Mouse (Mus musculus) erythroblast, embryonic 14.5 days (primary cell): ENCODE measurements around the gene Lonp1.

Source experiments
- GATA1 ChIP-seq: IDR thresholded peaks from 2 replicates; pipeline ENCODE4 v1.6.1; 2012; ENCODE audit warnings: low read length, inconsistent platforms, mixed read lengths
- TAL1 ChIP-seq: IDR thresholded peaks from 3 replicates; pipeline ENCODE4 v1.6.1; 2012; ENCODE audit warnings: low read length, inconsistent platforms, mixed read lengths

DNA sequence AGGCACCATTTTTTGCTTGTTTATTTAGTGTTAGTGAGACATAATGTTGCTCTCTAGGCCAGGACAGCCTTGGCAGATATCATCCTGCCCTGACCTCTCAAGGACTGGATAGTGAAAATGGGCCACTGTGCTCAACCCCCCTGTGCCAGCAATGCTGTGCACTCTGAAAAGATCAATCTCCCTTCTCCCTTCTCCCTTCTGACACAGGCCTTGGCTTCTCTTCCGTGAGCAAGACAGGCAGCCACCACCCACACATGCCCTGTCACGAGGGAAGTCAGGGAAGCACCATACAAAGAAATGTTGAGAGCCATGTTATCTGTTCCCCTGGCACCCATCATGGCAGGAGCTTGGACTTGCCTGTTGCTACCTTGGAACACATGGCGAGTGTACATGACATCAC, 28.6 kb upstream of the Lonp1 start:
- no peak for TF ChIP-seq TAL1
- TF ChIP-seq GATA1: no peak
